Mouse (Mus musculus): ENCODE results near the gene Olfr466.

Olfr466 gene

DNA sequence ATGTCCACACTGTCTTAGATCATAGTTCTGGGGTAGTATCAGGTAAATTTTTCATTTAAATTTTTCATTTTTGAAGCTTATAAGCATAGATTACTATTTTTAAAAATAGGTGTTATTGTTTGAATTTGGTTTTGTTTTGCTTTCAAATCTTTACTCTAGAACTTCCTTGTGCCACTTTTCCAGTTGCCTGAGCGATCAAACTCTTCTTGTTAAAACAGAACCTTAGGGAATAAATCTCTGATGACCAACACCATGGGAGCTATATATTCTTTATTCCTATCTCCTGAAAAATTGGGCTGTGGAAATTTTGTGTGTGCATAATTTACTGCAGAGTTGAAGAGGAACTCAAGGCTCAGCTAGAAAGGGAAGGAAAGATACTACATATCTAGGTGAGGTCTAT lies at the start of gene Olfr466:
TSS of gene Olfr466 (plus strand) at position 301 of the 400 bp plus-strand sequence.
- DNase-seq = no peak

- DNase-seq = no peak
These were observed 49.4 kb upstream of the Olfr466 start for GRCm38 (mm10) chr13:65100678-65101077.

DNA sequence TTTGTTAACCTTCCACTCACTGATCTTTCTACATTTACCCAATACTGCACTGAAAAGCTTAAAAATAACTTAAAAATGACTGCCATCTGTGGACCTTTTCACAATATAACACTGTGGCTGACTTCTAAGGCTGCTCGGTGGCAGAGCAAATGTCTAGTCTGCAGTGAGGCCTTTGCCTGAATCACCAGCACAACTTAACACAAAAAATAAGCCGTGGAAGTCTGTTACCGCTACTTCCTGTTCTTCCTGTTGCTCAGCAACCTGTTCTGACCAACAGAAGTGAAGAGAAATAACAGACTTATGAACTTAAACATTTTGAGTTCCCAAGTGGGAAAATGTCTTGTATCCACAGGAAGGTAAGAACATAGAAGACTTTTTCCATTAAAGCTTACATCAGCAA lies 48.8 kb upstream of the Olfr466 start:
- no peak for DNase-seq

- peak in 1 of 2 experiments; percentile 36 for DNase-seq
These were observed 38.1 kb upstream of the Olfr466 start for GRCm38 (mm10) chr13:65111961-65112360.

DNA sequence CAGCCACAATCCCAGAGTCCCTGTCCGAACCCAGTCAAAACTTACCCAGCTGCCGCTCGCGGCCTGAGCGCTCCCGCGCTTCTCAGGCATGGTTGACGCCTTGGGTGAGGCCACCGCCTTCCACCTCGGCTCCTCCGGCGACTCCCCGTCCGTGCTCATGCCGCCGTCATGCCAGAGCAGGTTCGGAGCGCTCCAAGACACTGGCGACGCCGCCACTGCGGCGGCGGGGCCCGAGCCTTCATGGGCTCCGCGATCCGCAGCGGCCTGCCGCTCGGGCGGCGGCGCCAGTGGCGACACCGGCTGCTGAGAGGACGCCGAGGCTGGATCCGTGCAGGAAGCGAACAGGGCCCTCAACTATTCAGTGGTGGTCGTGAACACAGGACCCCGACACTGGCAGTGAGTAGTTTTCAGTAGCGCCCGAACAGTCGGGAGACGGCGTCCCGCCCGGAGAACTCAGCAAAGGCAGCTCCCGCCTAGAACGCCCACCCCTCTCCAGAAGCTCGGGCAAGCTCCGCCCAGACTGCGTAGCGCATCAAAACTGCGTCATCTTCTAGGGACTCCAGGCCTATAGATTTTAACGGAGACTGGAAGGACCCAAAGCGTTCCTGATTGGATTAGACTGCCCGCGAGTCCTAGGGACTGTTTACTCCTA lies 37.5 kb upstream of the Olfr466 start, which contains the start of gene Mfsd14b:
TSS of gene Mfsd14b (minus strand) at position 517 of the 652 bp plus-strand sequence.
- peak; percentile 93 to 94 for DNase-seq

- DNase-seq = no peak
These were observed 36.8 kb upstream of the Olfr466 start for GRCm38 (mm10) chr13:65113239-65113638.

- no peak for DNase-seq
These were observed 29.1 kb upstream of the Olfr466 start for GRCm38 (mm10) chr13:65120984-65121383.

- DNase-seq = no peak
These were observed 27.9 kb upstream of the Olfr466 start for GRCm38 (mm10) chr13:65122111-65122510.

- no peak for DNase-seq
These were observed 22.8 kb upstream of the Olfr466 start for GRCm38 (mm10) chr13:65127063-65127847.

- no peak for DNase-seq
These were observed 12.3 kb upstream of the Olfr466 start, which contains the start of gene Olfr465-ps1 for GRCm38 (mm10) chr13:65137789-65138188. Olfr465-ps1 (plus strand) TSS chr13:65138089.

- DNase-seq = no peak
These were observed 24.1 kb downstream of the Olfr466 start for GRCm38 (mm10) chr13:65174102-65174501.

GRCm38 (mm10) chr13:65175734-65176471 lies 25.9 kb downstream of the Olfr466 start:
- DNase-seq = peak in 1 of 2 experiments; percentile 28

GRCm38 (mm10) chr13:65176472-65177091 lies 26.5 kb downstream of the Olfr466 start:
- no peak for DNase-seq

DNA sequence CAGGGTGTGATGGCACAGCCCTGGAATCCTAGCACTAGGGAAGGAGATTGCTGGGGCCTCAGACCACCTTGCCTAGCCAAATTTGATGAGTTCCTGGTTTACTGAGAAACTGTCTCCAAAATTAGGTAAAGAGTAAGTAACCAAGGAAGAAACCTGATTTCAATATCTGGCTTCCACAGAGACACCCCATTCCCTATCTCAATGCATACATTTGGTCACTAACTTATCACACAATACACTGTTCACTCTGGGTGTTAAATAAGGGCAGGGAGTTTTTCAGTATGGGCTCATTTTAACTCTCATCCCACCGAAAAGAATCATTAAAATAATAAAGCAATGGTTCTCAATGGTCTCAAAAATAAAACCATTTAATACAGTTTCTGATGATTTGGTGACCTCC lies 50.6 kb downstream of the Olfr466 start:
- DNase-seq = no peak

All from lung, postnatal 4 days (tissue).